Mouse (Mus musculus): ENCODE data around the gene Gprc5b. TPM values are rescaled to one million over a fixed set of nuclear protein-coding genes. Genes with fewer than 3 reads are reported as not detected.
A peak's percentile ranks its signal among the peaks of the same experiment; 100 is the strongest.

Gprc5b gene
- polyA plus RNA-seq, 1 experiment from 2014 or later: 0.66 TPM

GRCm38 (mm10) chr7:118937469-118938387 is 57.3 kb downstream of the Gprc5b start:
- H3K27me3 ChIP-seq (replicated peaks; ENCODE audit: control insufficient read depth, insufficient read depth, low read length): no peaks in the 10 kb centered on the region
- 49% methylated on average over 11 of the region's 11 CpGs for WGBS
- TF ChIP-seq CTCF (IDR thresholded peaks at IDR 0.05; ENCODE audit: low read depth): no peak
- no peak overlapping the region for H3K9ac ChIP-seq (ENCODE audit: low read depth, low read length)
- no peak overlapping the region for H3K4me2 ChIP-seq (replicated peaks; ENCODE audit: low read depth)
- no peak overlapping the region for H3K4me3 ChIP-seq (ENCODE audit: low read depth, low read length)
- no peak overlapping the region for H3K27ac ChIP-seq (ENCODE audit: low read depth, low read length)
- no peaks in the 10 kb centered on the region for H3K36me3 ChIP-seq (ENCODE audit: control insufficient read depth, insufficient read depth)
- no peaks in the 10 kb centered on the region for H3K9me3 ChIP-seq (ENCODE audit: control insufficient read depth)
- H3K4me1 ChIP-seq (replicated peaks; ENCODE audit: control insufficient read depth, insufficient read depth, low read length): 0 out of 2 replicates have a peak, but pooled peaks cover 2% of the 10 kb centered on the region
- peak; percentile 82 for ATAC-seq

- no peak for TF ChIP-seq CTCF (IDR thresholded peaks at IDR 0.05; ENCODE audit: low read depth)
- no peak overlapping the region for H3K9ac ChIP-seq (ENCODE audit: low read depth, low read length)
- no peak overlapping the region for H3K4me3 ChIP-seq (ENCODE audit: low read depth, low read length)
- H3K27ac ChIP-seq (ENCODE audit: low read depth, low read length): no peak overlapping the region
- H3K4me2 ChIP-seq (replicated peaks; ENCODE audit: low read depth): no peak overlapping the region
- H3K36me3 ChIP-seq (ENCODE audit: control insufficient read depth, insufficient read depth): no peaks in the 10 kb centered on the region
- no peaks in the 10 kb centered on the region for H3K4me1 ChIP-seq (replicated peaks; ENCODE audit: control insufficient read depth, insufficient read depth, low read length)
- H3K9me3 ChIP-seq (ENCODE audit: control insufficient read depth): no peaks in the 10 kb centered on the region
- ATAC-seq: no peak
- WGBS: 53% methylated on average over 4 of the region's 4 CpGs
- H3K27me3 ChIP-seq (replicated peaks; ENCODE audit: control insufficient read depth, insufficient read depth, low read length): no peaks in the 10 kb centered on the region
Measured at GRCm38 (mm10) chr7:118936844-118937243, 58.2 kb downstream of the Gprc5b start.

- no peaks in the 10 kb centered on the region for H3K27me3 ChIP-seq (replicated peaks; ENCODE audit: control insufficient read depth, insufficient read depth, low read length)
- no peaks in the 10 kb centered on the region for H3K36me3 ChIP-seq (ENCODE audit: control insufficient read depth, insufficient read depth)
- no peak overlapping the region for H3K4me3 ChIP-seq (ENCODE audit: low read depth, low read length)
- no peak for TF ChIP-seq CTCF (IDR thresholded peaks at IDR 0.05; ENCODE audit: low read depth)
- no peak overlapping the region for H3K9ac ChIP-seq (ENCODE audit: low read depth, low read length)
- ATAC-seq: no peak
- H3K4me1 ChIP-seq (replicated peaks; ENCODE audit: control insufficient read depth, insufficient read depth, low read length): peaks cover 2% of the 10 kb centered on the region; the same call in 1 of the 2 replicates
- H3K4me2 ChIP-seq (replicated peaks; ENCODE audit: low read depth): no peak overlapping the region
- no peak overlapping the region for H3K27ac ChIP-seq (ENCODE audit: low read depth, low read length)
- H3K9me3 ChIP-seq (ENCODE audit: control insufficient read depth): no peaks in the 10 kb centered on the region
- 19% methylated on average over 2 of the region's 2 CpGs for WGBS
Measured at GRCm38 (mm10) chr7:118935306-118935705, 59.7 kb downstream of the Gprc5b start.

- no peak for TF ChIP-seq CTCF (IDR thresholded peaks at IDR 0.05; ENCODE audit: low read depth)
- Histone ChIP-seq H3K27me3 (replicated peaks; ENCODE audit: control insufficient read depth, insufficient read depth, low read length) (no peaks in the 10 kb centered on the region), H3K36me3 (ENCODE audit: control insufficient read depth, insufficient read depth) (no peaks in the 10 kb centered on the region), H3K27ac (ENCODE audit: low read depth, low read length) (no peak overlapping the region), H3K9ac (ENCODE audit: low read depth, low read length) (no peak overlapping the region), H3K4me3 (ENCODE audit: low read depth, low read length) (no peak overlapping the region), H3K9me3 (ENCODE audit: control insufficient read depth) (no peaks in the 10 kb centered on the region), H3K4me1 (replicated peaks; ENCODE audit: control insufficient read depth, insufficient read depth, low read length) (peaks cover 6% of the 10 kb centered on the region; the same call in 1 of the 2 replicates), H3K4me2 (replicated peaks; ENCODE audit: low read depth) (no peak overlapping the region)
- 83% methylated on average over 17 of the region's 17 CpGs for WGBS
- no peak for ATAC-seq
Measured at GRCm38 (mm10) chr7:118931502-118932395, 63.3 kb downstream of the Gprc5b start.

- H3K4me1 ChIP-seq (replicated peaks; ENCODE audit: control insufficient read depth, insufficient read depth, low read length): peaks cover 6% of the 10 kb centered on the region; the same call in 1 of the 2 replicates
- ATAC-seq: peak; percentile 91
- H3K36me3 ChIP-seq (ENCODE audit: control insufficient read depth, insufficient read depth): no peaks in the 10 kb centered on the region
- no peak overlapping the region for H3K9ac ChIP-seq (ENCODE audit: low read depth, low read length)
- TF ChIP-seq CTCF (IDR thresholded peaks at IDR 0.05; ENCODE audit: low read depth): no peak
- WGBS: 8% methylated on average over 16 of the region's 16 CpGs
- no peak overlapping the region for H3K4me3 ChIP-seq (ENCODE audit: low read depth, low read length)
- peak overlapping the region; percentile 46 for H3K27ac ChIP-seq (ENCODE audit: low read depth, low read length)
- no peaks in the 10 kb centered on the region for H3K9me3 ChIP-seq (ENCODE audit: control insufficient read depth)
- H3K27me3 ChIP-seq (replicated peaks; ENCODE audit: control insufficient read depth, insufficient read depth, low read length): no peaks in the 10 kb centered on the region
- peak overlapping the region; percentile 17; the same call in 1 of the 2 replicates for H3K4me2 ChIP-seq (replicated peaks; ENCODE audit: low read depth)
Measured at GRCm38 (mm10) chr7:118929601-118930311, 65.3 kb downstream of the Gprc5b start.
